Mouse (Mus musculus): ENCODE results near the gene Fam90a1b.
"Not testable (repeated sequence)": the region's sequence is repeated elsewhere in the genome, so short reads cannot be mapped to it uniquely, and the experiment has no call there.

Gene Fam90a1b

DNA sequence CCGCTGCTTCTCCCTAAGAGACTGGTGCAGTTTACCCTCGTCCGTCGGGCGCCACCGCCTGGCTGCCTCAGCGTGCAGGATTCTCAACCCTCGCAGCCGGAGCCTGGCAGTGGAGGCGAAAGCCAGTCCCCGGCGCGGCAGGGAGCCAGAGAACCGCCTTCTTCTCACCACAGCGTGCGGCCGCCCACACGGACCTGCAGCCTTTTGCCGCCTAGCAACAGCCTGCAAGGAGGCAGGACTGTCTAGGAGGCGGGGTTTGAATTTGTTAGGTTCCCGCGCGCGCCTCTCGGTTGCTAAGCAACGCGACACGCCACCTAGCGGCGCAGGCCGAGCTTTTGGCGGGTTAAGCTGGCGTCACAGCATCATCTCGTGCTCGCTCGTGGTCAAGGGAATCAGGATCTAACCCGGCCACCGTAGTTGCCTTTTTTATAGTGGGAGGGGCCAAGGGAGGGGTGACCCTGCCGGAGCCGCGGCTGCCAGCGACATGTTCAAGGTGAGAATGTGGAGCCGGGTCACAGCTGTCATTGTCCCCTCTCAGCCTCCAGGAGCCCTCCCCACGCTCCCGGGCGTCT is at the start of gene Fam90a1b, which contains the start of gene Apoo:
TSS of gene Fam90a1b (minus strand) at position 108 of the 572 bp plus-strand sequence.
TSS of gene Apoo (plus strand) at position 448 of the 572 bp plus-strand sequence.
- DNase-seq (ENCODE audit: low spot score): peak; percentile 89

DNA sequence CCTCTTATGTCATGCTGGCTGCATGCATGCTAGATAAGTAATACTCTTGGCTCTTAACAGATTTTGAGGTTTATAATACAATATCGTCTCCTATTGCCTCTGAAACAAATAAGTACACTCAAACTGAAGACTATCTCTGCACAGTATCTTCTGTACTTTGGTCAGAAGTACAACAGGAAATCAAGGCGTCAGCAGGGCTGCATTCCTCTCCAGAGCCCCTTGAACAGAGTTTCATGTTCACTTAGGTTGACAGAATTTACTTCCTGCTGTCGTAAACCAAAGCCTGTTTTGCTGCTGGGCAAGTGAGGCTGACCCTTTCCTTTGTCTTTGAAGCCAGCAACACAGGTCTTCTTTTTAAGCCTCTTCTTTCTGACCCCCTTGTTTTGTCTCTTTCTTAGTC is 42.4 kb upstream of the Fam90a1b start:
- no peak for DNase-seq (ENCODE audit: low spot score)

GRCm38 (mm10) chrX:94378734-94379133 is 12.2 kb upstream of the Fam90a1b start:
- no peak for DNase-seq (ENCODE audit: low spot score)

GRCm38 (mm10) chrX:94367248-94367647 is 671 bp upstream of the Fam90a1b start:
- DNase-seq (ENCODE audit: low spot score): no peak

DNA sequence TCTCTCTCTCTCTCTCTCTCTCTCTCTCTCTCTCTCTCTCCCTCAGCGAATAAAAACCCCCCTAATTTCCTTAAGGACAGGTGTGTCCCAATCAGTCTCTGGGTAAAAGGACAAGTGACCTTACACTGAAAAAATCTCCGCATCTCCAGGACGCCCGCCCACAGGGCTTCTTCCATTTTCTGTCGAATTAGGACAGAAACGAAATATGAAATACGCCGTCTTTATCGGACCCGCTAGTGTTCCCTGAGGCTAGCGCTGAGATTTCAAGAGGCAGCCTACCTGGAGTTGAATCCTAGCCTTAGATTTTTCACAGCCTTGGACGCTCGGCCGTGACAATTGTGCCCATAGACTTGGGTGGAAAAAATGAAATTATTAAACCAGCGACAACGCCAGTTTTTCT is 548 bp downstream of the Fam90a1b start:
- no peak for DNase-seq (ENCODE audit: low spot score)

- DNase-seq (ENCODE audit: low spot score): no peak
Measured at GRCm38 (mm10) chrX:94365381-94365925, 1.1 kb downstream of the Fam90a1b start.

- not testable (repeated sequence) for DNase-seq (ENCODE audit: low spot score)
Measured at GRCm38 (mm10) chrX:94343638-94344037, 22.9 kb downstream of the Fam90a1b start.

- peak; percentile 4 for DNase-seq (ENCODE audit: low spot score)
Measured at GRCm38 (mm10) chrX:94321036-94321902, 45.3 kb downstream of the Fam90a1b start.

Measured in layer of hippocampus, adult 9-10 months (tissue).